Mouse (Mus musculus) CH12F3 (cell line): ENCODE measurements around the gene Atp6v0a1.

ENCODE experiments used
- in situ Hi-C: fragments of 300-500 bp; cut with MboI; formaldehyde crosslinking; loops from 2 replicates; pipeline ENCODE4 v1.14.3; 2020; ENCODE audit warnings: low sequenced_read_pairs

The Atp6v0a1 gene

DNA sequence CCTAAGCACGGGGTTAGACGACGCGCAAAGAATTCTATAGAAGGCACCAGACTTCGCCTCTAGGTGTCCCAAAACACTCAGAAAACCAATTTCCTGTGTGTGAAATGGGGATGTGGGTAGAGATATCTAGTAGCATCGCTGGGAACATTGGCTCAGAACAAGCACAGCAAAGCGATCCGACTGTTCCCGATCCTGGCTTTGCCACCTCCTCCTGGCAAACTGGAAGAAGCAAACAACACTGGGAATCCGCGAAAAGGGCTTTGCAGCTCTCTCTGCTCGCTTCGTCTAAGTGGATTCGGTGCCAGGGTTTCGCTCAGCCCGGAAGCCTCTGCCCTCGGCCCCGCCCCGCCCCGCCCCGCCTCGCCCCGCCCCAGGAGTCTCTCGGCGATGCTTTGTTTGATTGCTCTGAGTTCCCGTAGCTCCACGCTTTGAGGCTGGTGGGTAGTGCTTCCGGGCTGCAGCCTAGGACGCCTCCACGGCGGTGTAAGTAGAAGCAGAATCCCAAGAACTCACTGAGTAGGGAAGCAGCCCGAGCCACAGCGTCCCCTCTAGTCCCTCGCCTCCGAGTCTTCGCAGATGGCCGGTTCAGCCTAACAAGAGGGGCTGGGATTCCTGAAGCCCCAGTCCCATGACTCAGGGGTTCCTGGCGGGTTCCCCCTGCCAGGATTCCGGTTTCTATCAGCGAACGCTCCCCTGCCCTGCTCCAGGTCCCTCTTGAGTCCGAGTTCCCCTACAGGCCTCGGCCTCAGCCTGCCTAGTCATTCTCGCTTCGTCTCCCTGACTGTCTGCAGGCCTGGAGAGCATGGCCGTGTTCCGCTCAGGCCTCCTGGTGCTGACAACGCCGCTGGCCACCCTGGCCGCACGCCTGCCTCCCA is 73.2 kb downstream of the Atp6v0a1 start, which contains the start of gene Coasy:
Gene Coasy, plus strand, starts transcription at position 358 of the 875 bp plus-strand sequence.
- in situ Hi-C loops, result no loop called here

DNA sequence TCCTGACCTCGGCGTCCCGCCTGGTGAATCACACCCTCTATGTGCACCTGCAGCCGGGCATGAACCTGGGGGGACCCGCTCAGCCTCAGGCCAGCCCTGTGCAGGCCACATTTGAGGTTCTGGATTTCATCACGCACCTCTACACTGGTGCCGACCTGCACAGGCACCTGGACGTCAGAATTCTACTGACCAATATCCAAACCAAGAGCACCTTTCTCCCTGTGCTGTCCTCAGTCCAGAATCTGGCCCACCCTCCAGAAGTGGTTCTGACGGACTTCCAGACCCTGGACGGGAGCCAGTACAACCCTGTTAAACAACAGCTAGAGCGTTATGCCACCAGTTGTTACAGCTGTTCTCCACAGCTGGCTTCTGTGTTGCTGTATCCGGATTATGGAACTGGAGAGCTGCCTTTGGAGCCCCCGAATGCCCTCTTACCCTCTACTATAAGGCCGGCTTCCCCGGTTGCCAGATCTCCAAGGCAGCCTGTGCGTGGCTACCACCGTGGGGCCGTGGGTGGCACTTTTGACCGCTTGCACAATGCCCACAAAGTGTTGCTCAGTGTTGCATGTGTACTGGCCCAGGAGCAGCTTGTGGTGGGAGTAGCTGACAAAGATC is 73.9 kb downstream of the Atp6v0a1 start:
- in situ Hi-C loops, result no loop called here

DNA sequence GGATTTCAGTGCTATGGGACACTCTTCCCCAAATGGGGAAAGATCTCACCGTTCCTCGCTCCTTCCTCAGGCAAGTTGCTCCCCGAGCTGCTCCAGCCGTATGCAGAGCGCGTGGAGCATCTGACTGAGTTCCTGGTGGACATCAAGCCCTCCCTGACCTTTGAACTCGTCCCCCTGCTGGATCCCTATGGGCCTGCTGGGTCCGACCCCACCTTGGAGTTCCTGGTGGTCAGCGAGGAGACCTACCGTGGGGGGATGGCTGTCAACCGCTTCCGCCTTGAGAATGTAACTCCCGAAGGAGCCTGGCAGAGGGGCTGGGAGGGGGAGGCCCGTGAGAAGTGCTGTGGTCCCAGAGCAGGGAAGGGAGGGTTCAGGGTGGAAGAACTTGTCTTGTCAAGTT is 75.0 kb downstream of the Atp6v0a1 start:
- in situ Hi-C loops, result no loop called here

DNA sequence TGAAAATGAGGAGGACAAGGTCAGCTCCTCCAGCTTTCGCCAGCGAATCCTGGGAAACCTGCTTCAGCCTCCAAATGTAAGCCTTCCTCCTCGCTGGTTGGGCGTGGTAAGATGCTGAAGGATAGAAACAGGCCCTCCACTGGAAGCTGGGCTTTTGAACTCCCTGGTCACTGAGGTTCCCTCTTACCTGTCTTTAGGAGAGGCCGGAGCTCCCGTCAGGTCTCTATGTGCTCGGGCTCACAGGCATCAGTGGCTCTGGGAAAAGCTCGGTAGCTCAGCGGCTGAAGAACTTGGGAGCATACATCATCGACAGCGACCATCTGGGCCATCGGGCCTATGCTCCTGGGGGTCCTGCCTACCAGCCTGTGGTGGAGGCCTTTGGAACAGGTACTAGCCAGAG is 75.6 kb downstream of the Atp6v0a1 start:
- in situ Hi-C loops, result no loop called here

DNA sequence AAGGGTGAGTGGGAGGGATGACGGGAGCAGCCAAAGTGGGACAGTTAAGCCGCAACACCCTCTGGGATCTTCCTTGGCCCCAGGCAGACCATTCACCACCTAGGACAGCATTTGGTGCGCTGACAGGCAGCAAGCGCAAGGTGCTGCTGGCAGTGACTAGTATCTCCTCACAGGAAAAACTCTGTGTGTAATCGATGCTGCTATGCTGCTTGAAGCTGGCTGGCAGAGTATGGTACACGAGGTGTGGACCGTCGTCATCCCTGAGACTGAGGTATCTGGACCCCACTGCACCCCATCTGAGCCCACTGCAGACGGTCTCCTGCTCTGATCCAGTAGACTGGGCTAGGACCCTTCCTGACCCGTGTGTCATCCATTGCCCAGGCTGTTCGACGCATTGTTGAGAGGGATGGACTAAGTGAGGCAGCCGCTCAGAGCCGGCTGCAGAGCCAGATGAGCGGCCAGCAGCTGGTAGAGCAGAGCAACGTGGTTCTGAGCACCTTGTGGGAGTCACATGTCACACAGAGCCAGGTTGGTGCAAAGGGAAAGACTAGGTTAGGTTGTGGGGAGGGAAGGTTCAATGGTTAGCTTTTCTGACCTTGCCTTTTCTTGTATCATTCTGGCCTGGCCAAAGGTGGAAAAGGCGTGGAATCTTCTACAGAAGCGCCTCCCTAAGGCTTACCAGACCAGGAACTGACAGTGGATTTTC is 76.5 kb downstream of the Atp6v0a1 start:
- in situ Hi-C loops, result no loop called here

DNA sequence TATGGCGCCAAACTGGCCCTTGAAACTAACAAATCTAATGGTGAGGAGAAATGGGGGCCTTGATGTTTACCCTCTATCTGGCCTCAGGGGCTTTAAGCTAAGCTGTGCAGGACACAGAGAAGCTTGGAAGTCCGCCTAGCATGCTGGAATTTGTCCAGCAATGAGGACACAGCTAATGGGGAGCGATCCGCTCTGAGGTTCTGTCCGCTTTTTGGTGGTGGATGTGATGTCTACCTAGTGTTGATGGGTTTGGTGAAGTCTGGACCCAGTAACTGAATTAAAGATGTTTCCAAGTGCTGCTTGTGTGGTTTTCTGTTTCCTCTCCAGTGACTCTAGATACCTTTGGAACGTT is 77.0 kb downstream of the Atp6v0a1 start:
- in situ Hi-C loops, result no loop called here

DNA sequence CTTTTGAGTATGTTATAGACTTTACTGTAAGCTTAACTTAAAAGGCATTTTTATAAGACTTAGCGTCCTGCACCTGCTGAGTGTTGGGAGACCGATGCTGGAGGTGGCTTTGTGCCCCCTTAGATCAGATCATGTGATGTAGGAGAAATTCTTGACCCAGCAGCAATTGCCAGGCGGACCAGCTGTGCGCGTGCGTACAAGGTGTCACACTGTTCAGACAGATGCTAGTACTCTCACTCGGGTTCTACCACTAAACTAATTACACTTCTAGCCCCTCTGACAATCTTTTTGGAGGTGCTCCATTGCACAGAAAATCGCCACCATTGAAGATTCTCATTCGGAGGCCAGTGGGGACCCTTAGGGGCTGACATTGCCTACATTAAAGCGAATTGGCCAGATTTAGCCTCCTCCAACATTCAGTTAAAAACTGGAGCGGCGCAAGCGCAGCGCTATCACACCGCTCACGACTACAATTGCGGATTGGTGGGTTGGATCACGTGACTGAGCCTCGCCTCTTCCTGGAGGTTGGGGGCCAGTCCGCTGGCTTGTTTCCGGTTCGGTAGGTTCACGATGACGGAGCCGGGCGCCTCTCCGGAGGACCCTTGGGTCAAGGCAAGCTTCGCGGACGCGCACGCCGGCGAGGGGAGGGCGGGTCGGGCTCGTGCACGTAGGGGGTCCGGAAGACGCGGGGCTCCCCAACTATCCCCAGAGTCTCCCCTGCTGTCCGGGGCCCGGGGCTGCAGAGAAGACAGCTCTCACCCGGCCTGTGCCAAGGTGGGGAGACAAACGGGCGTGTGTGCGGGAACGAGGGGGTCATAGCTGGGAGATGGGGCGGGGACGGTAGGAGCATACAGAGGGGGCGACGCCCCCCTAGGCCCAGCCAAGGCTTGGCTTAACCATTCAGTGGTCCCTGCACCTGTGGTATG is 77.8 kb downstream of the Atp6v0a1 start, which contains the start of gene Mlx:
Gene Mlx, plus strand, starts transcription at position 522 of the 926 bp plus-strand sequence.
- in situ Hi-C loops, result no loop called here

DNA sequence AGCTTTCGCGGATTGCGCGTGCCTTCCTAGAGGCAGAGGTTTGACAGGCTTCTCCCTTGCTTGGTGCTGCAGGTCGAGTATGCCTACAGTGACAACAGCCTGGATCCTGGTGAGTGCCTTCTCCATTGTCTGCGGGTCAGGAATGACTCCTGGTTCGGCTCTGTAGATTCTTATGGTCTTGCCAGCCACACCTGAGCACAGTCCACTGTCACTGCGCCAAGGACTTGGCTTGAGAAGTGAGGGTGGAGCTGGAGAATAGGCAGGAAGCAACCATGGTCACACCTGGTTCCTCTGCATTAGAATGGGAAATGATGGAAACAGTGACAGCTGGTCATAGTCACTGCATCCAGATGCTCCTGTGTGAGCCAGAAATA is 78.4 kb downstream of the Atp6v0a1 start:
- in situ Hi-C loops, result no loop called here

DNA sequence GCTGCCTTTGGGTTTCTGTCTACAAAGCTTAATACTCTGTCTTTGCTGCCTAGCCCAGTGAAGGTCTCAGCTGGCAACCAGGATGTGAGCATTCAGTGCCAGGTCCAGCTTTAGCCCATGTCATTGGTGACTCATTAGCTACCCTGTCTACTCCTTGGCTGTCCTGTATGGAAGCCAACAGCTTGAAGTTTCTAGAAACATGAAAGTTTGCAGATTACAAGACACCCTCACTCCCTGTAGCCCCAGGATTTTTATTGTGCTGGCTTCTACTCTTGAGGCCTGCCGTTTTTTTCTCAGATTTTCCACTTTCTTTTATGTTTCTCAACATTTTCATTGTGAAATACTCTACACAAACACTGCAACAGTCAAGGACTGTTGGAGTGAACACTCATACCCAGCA is 80.7 kb downstream of the Atp6v0a1 start:
- in situ Hi-C loops, result no loop called here

DNA sequence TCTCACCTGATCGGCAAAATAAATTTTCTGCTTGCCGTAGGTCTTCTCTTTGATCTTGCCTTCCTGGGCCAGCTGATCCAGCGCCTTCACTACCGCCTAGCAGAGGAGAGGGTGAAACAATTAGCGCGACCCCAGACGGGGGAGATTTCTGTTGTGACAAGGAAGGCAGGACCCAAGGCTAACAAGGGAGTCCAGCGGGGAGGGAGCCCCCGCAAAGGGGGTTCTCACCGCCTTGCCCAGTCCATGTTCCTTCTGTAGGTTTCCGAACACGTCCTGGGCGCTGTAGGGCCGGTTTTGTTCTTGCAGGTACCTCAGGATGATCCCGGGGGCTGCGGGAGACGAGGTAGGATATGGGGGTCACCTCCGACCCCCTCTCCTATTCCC is 85.7 kb downstream of the Atp6v0a1 start:
- in situ Hi-C loops, result no loop called here

DNA sequence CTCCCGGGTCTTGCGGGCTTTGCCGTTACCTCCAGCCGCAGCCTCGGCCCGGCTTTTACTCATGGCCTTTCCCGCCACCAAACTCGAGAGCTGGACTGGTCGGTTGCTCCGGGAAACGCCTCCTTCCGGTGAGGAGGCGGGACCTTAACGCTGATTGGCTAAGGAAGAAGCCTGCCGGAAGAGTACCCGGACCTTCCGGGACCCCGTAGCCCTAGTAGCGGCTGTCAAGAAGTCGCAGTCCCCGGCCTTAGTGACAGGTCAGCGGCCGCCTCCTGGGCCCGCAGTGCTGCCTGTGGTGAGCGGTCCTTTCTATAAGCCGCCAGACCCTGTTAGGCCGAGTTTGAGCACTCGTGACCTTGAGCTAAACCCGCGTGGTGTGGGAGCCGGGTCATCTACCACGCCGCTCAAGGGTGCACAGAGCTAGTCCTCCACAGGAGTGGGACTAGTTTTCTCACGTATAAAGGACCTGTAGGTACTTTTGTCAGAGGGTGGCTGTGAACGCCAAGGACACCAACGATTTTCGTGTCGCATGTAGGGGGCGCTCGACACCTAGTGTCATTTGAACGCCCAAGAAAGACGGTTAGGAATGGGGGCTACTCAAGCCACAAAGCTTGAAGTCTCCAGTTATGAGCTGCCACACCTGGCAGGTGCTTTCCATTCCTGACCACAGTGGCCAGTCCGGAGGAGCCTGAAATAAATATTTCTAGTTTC is 86.2 kb downstream of the Atp6v0a1 start, which contains the start of gene Psmc3ip:
Gene Psmc3ip, minus strand, starts transcription at position 123 of the 711 bp plus-strand sequence.
- in situ Hi-C loops, result no loop called here

DNA sequence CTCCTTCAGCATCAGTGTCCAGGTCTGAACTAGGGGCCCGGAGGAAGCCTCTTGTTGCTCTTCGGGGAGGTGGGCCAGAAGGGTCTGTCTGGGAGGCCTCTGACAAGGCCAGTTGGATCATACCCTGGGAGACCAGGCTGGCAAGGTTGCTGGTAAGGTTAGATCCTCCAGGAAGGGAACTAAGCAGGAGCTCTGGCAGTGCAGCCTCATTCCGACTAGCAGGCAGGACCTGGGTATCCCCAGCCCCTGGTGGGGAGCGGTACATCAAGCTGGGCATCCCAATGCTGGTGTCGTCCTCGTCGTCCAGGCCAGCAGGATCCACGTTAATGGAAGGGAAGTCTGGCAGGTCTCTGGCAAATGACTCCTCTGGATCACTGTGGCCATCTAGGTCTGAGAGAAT is 89.0 kb downstream of the Atp6v0a1 start:
- in situ Hi-C loops, result no loop called here

DNA sequence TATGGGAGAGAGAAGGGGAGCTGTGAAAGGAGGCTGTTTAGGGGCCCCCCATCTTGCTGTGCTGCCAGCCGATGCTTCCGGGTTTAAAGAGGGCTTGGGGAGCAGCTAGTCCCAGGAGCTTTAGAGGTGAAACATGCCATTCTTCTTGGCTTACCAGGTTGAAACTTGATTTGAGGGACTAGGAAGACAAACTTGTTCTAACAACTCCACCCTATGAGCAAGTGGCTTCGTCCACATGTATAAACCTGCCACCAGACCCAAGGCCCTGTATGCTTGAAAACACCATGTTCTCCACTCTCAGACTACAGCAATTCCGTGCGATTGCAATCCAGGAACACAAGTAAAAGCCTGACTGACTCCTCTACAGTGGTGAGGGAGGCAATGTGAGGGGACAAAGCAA is 93.8 kb downstream of the Atp6v0a1 start:
- in situ Hi-C loops, result no loop called here

DNA sequence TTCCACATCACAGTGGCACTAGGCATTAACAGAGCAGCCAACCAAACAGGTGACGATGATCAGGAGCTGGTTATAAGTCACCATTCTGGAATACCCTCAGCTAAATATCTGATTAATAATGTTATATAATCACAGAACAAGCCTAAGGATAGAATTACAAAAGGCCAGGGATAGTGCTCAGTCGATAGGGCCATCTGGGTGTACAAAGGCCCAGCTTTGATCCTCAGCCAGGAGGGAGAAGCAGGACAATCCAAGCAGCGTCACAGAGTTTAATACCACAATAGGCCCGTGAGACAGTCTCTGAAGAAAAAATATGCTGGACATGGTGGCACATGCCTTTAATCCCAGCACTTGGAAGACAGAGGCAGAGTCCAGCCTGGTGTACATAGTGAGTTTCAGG is 100.1 kb downstream of the Atp6v0a1 start:
- in situ Hi-C loops, result no loop called here

DNA sequence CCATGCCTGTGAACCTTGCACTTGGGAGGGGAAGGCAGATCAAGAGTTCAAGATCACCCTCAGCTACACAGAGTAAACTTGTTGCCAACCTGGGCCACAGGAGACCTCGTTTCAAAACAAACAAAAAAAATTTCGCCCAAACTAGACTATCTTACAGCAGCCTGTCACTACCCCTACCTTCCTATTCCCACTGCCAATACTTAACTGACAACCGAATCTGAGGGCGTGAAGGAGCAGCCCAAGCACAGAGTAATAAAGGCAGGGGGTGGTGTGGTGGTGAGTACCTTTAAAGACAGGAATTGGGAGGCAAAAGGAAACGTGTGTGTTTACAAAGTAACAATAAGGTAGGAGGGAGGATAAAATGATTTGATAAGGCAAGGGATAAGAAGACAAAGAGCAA is 101.5 kb downstream of the Atp6v0a1 start:
- in situ Hi-C loops, result no loop called here

DNA sequence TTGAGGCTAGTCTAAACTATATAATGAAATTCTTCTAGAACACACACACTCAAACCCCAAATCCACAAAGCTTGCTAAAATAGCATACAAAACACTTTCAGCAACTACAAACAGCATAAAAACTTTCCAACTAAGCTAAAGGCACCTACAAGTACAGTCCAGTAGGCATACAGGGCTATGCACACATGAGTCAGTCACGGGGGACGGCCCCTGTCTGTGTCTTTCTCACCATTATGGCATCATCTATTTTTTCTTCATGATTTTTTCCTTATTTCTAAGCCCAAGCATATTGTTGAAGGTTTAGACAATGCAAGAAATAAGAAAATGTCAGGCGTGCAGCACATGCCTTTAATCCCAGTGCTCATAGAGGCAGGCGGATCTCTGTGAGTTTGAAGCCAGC is 101.9 kb downstream of the Atp6v0a1 start:
- in situ Hi-C loops, result no loop called here

DNA sequence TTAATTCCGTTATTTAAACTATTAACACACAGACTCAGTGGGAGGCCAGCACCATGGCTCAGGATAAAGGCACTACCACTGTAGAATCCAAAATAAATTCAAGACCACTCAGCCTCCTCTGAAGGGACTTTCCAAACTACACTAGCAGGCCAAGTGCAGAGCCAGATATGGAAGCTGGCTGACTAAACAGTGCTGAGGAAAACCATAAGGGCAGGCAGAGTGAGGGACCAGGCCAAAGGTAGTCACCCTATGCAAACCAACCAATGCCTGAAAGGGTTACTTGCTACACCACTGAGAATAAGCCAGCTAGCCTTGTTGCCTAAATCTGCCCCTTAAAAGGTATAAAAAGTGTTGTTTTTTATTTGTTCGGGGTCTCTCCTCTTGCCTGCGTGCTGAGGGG is 102.9 kb downstream of the Atp6v0a1 start:
- in situ Hi-C loops, result no loop called here
